Mouse (Mus musculus) lung, embryonic 15.5 days (tissue): ENCODE results near the gene Wfdc1. TPM values are rescaled to one million over a fixed set of nuclear protein-coding genes. Genes with fewer than 3 reads are reported as not detected.

Source experiments
- ATAC-seq: fragments of 200-750 bp; cut with Nextera tagmentation; 2 replicates; pipeline ENCODE4 v1.8.0; 2017; ENCODE audit warnings: moderate number of reproducible peaks, borderline replicate concordance; ENCODE audit not compliant: low FRiP score, low TSS enrichment; ENCODE audit errors: extremely low read depth
- H3K27ac ChIP-seq: fragments of 300-500 bp; sonication (generic); 2 replicates; pipeline ENCODE4 v1.5.1; 2015; ENCODE audit warnings: moderate library complexity, mild to moderate bottlenecking, inconsistent platforms
- H3K27me3 ChIP-seq: fragments of 300-500 bp; sonication (generic); 2 replicates; pipeline ENCODE4 v1.6.1; 2015; ENCODE audit warnings: inconsistent platforms
- H3K36me3 ChIP-seq: fragments of 300-500 bp; sonication (generic); 2 replicates; pipeline ENCODE4 v1.6.1; 2015; ENCODE audit warnings: inconsistent platforms
- H3K4me1 ChIP-seq: fragments of 300-500 bp; sonication (generic); 2 replicates; pipeline ENCODE4 v1.6.1; 2015; ENCODE audit warnings: inconsistent platforms
- H3K4me2 ChIP-seq: fragments of 300-500 bp; sonication (generic); 2 replicates; pipeline ENCODE4 v1.6.1; 2015; ENCODE audit warnings: inconsistent platforms, mild to moderate bottlenecking, moderate library complexity
- H3K4me3 ChIP-seq: fragments of 300-500 bp; sonication (generic); 2 replicates; pipeline ENCODE4 v1.5.1; 2015; ENCODE audit warnings: mild to moderate bottlenecking, inconsistent platforms
- H3K9ac ChIP-seq: fragments of 300-500 bp; sonication (generic); 2 replicates; pipeline ENCODE4 v1.6.1; 2015; ENCODE audit warnings: inconsistent platforms
- H3K9me3 ChIP-seq: fragments of 300-500 bp; sonication (generic); 2 replicates; pipeline ENCODE4 v1.6.1; 2016; ENCODE audit warnings: inconsistent platforms
- WGBS: fragments of 180-500 bp; shearing (Covaris S2); methylation state at CpG from one replicate; pipeline ENCODE4 v1.1.7; 2015; 5-methylcytosine and 5-hydroxymethylcytosine counted together
- polyA plus RNA-seq: library from polyadenylated mRNA; unstranded; fragments of >200 nt; fragmentation: Nextera tagmentation; extraction: Ambion mirVana; gene quantifications from 2 replicates; pipeline ENCODE4 v1.2.1, GENCODE M21; 2015

Gene Wfdc1
- polyA plus RNA-seq, 1 experiment from 2014 or later, result 6.3 TPM

DNA sequence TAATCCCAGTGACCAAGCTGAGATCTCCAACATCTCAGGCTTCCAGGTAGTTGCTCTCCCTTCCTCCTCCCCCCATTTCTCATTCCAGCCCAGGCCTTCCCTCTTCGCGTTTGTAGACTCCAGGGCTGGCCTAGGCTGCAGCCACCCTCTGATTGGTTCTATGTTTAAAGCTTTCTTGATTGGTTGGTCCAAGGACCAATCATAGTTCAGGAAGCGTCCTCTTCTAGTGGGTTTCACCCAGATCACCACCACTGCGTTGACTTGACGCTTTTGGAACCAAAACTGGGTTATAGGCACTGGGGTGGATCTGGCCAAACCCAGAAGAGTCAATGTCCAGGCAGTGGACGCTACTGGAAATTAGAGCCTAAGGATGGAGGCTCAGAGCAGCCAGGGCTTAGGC, 56.2 kb downstream of the Wfdc1 start:
- Histone ChIP-seq H3K9me3 (no peaks in the 10 kb centered on the region), H3K4me2 (no peak overlapping the region), H3K27ac (no peak overlapping the region), H3K4me1 (no peaks in the 10 kb centered on the region), H3K4me3 (no peak overlapping the region), H3K27me3 (no peaks in the 10 kb centered on the region), H3K9ac (no peak overlapping the region), H3K36me3 (no peaks in the 10 kb centered on the region)
- WGBS, result 58% methylated on average over 6 of the region's 6 CpGs
- no peak for ATAC-seq

- H3K4me3 ChIP-seq, result no peak overlapping the region
- no peak overlapping the region for H3K4me2 ChIP-seq
- H3K36me3 ChIP-seq, result no peaks in the 10 kb centered on the region
- H3K9ac ChIP-seq, result no peak overlapping the region
- 21% methylated on average over 4 of the region's 4 CpGs for WGBS
- no peaks in the 10 kb centered on the region for H3K9me3 ChIP-seq
- ATAC-seq, result no peak
- H3K27me3 ChIP-seq, result no peaks in the 10 kb centered on the region
- no peaks in the 10 kb centered on the region for H3K4me1 ChIP-seq
- H3K27ac ChIP-seq, result no peak overlapping the region
Measured at GRCm38 (mm10) chr8:119723676-119724075, 57.5 kb downstream of the Wfdc1 start.

DNA sequence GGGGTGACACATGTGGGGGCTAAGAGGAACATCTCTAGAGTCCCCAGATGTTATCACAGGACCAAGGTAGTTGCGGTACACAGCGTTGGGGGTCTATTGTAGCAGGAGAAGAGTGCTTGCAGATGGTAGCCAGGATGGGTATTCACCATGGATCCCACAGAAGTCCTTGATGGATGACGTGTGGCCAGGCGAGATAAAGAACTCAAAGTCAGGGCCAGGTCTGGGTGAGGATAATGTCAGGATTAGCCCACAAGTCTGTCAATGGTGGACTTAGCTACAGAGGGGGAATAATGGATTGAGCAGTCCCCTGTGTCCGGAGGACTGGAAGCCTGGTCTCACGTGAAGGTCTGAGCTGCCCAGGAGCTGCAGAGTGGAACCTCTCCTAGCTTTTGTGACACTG, 58.4 kb downstream of the Wfdc1 start:
- H3K27ac ChIP-seq, result no peak overlapping the region
- WGBS, result 65% methylated on average over 6 of the region's 6 CpGs
- H3K4me1 ChIP-seq, result no peaks in the 10 kb centered on the region
- H3K27me3 ChIP-seq, result no peaks in the 10 kb centered on the region
- no peaks in the 10 kb centered on the region for H3K9me3 ChIP-seq
- no peak overlapping the region for H3K4me3 ChIP-seq
- H3K36me3 ChIP-seq, result no peaks in the 10 kb centered on the region
- H3K9ac ChIP-seq, result no peak overlapping the region
- no peak for ATAC-seq
- H3K4me2 ChIP-seq, result no peak overlapping the region

- H3K27me3 ChIP-seq, result no peaks in the 10 kb centered on the region
- H3K9me3 ChIP-seq, result no peaks in the 10 kb centered on the region
- 77% methylated on average over 8 of the region's 8 CpGs for WGBS
- no peak overlapping the region for H3K4me3 ChIP-seq
- H3K36me3 ChIP-seq, result no peaks in the 10 kb centered on the region
- no peak overlapping the region for H3K27ac ChIP-seq
- no peak for ATAC-seq
- no peak overlapping the region for H3K9ac ChIP-seq
- peaks cover 4% of the 10 kb centered on the region; the same call in 1 of the 2 replicates for H3K4me1 ChIP-seq
- H3K4me2 ChIP-seq, result no peak overlapping the region
Measured at GRCm38 (mm10) chr8:119727093-119727492, 60.9 kb downstream of the Wfdc1 start.

- Histone ChIP-seq H3K4me3 (no peak overlapping the region), H3K9ac (no peak overlapping the region), H3K9me3 (no peaks in the 10 kb centered on the region), H3K4me1 (peaks cover 4% of the 10 kb centered on the region; the same call in 1 of the 2 replicates), H3K4me2 (no peak overlapping the region), H3K27ac (no peak overlapping the region), H3K27me3 (no peaks in the 10 kb centered on the region), H3K36me3 (no peaks in the 10 kb centered on the region)
- WGBS, result 79% methylated on average over 8 of the region's 8 CpGs
- no peak for ATAC-seq
Measured at GRCm38 (mm10) chr8:119728351-119728895, 62.3 kb downstream of the Wfdc1 start.

DNA sequence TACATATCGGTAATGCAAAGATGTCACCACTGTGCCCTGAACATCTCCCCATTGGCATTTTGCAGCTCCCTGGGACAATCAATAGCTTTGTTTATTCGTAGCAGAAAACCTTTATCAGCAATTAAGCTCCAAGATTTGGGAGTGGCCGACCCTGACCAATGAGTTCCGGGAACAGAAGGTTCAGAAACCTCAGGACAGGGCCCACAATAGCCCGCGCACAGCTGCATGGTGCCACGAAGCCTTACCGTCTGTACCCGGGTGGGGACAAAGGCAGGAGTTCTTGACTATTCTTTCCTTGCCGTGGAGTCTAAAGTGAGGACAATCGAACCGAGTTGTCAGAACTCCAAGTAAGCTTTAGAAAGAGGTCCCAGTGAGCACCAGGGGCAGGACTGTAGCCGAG, 65.9 kb downstream of the Wfdc1 start:
- WGBS, result 75% methylated on average over 13 of the region's 13 CpGs
- no peak for ATAC-seq
- Histone ChIP-seq H3K9ac (no peak overlapping the region), H3K27ac (no peak overlapping the region), H3K4me3 (no peak overlapping the region), H3K9me3 (no peaks in the 10 kb centered on the region), H3K4me2 (no peak overlapping the region), H3K36me3 (no peaks in the 10 kb centered on the region), H3K27me3 (no peaks in the 10 kb centered on the region), H3K4me1 (peaks cover 4% of the 10 kb centered on the region; the same call in 1 of the 2 replicates)

GRCm38 (mm10) chr8:119736348-119736917, 70.3 kb downstream of the Wfdc1 start:
- 79% methylated on average over 10 of the region's 10 CpGs for WGBS

DNA sequence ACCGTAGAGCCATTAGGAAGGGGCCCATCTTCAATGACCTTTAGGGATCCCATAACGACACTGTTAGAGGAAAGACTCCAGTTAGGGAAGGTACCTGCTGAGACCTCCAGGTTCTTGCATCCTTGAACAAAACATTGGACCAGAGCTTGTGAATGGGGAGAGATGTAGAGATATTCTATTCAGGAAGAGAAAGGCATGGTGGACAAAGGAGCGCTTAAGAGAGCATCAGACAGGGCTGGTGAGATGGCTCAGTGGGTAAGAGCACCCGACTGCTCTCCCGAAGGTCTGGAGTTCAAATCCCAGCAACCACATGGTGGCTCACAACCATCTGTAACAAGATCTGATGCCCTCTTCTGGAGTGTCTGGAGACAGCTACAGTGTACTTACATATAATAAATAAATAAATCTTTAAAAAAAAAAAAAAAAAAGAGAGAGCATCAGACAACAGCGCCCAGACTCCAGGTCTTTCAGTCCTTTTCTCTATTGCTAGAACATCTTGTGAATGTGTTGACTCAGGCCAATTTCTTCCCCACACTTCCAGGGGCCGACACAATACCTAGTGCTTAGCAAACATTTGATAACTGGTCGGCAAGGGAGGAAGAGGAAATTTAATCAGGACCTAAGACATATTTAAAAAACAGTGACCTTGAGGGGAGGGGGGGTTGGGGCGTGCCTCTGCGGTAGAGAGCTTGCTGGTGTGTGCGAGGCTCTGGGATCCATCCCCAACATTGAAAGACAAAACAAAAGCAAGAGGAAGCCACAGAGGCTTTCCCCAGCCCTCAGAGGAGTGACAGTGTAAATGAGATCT, 71.1 kb downstream of the Wfdc1 start:
- Histone ChIP-seq H3K9me3 (no peaks in the 10 kb centered on the region), H3K27me3 (no peaks in the 10 kb centered on the region), H3K36me3 (no peaks in the 10 kb centered on the region), H3K4me3 (no peak overlapping the region), H3K4me2 (no peak overlapping the region), H3K9ac (no peak overlapping the region), H3K27ac (no peak overlapping the region), H3K4me1 (peaks cover 22% of the 10 kb centered on the region)
- WGBS, result 52% methylated on average over 11 of the region's 11 CpGs
- ATAC-seq, result no peak

More at GRCm38 (mm10) chr8:119736348-119736917, 70.3 kb downstream of the Wfdc1 start:
- no peak overlapping the region for H3K4me3 ChIP-seq
- H3K9ac ChIP-seq, result no peak overlapping the region
- no peak overlapping the region for H3K4me2 ChIP-seq
- no peaks in the 10 kb centered on the region for H3K27me3 ChIP-seq
- ATAC-seq, result no peak
- H3K27ac ChIP-seq, result no peak overlapping the region
- H3K9me3 ChIP-seq, result no peaks in the 10 kb centered on the region
- no peaks in the 10 kb centered on the region for H3K36me3 ChIP-seq
- peaks cover 20% of the 10 kb centered on the region for H3K4me1 ChIP-seq

Other genes starting within 250 kb of the Wfdc1 start
- 1.0 and 1.7 TPM in 2 replicates for gene Osgin1, start 232.2 kb upstream of the Wfdc1 start, polyA plus RNA-seq
- 1.4 and 1.6 TPM in 2 replicates for gene Necab2, start 219.6 kb upstream of the Wfdc1 start, polyA plus RNA-seq
- gene Slc38a8, start 164.7 kb upstream of the Wfdc1 start, polyA plus RNA-seq, result not detected in 2 replicates
- gene Mbtps1, start 107.6 kb upstream of the Wfdc1 start, polyA plus RNA-seq, result 119 and 125 TPM in 2 replicates
- gene Hsdl1, start 91.2 kb upstream of the Wfdc1 start, polyA plus RNA-seq, result 26.3 and 31.6 TPM in 2 replicates
- 1.1 and 1.4 TPM in 2 replicates for gene Dnaaf1, start 91.1 kb upstream of the Wfdc1 start, polyA plus RNA-seq
- 10.0 and 10.6 TPM in 2 replicates for gene Taf1c, start 61.1 kb upstream of the Wfdc1 start, polyA plus RNA-seq
- 0.08 TPM in 1 of 2 replicates, not detected in the other for gene Adad2, start 53.6 kb upstream of the Wfdc1 start, polyA plus RNA-seq
- gene Kcng4, start 30.7 kb upstream of the Wfdc1 start, polyA plus RNA-seq, result 0.05 and 0.10 TPM in 2 replicates
- 3.2 and 3.5 TPM in 2 replicates for gene Atp2c2, start 33.6 kb downstream of the Wfdc1 start, polyA plus RNA-seq
- gene Tldc1, start 112.1 kb downstream of the Wfdc1 start, polyA plus RNA-seq, result 12.3 and 14.8 TPM in 2 replicates
- 65.8 and 68.1 TPM in 2 replicates for gene Cotl1, start 174.2 kb downstream of the Wfdc1 start, polyA plus RNA-seq
- 13.7 and 14.7 TPM in 2 replicates for gene Klhl36, start 195.9 kb downstream of the Wfdc1 start, polyA plus RNA-seq
- gene Usp10, start 244.0 kb downstream of the Wfdc1 start, polyA plus RNA-seq, result 132 and 135 TPM in 2 replicates
- 5.5 TPM in 1 of 2 replicates, not detected in the other for gene Gm20388, start 244.5 kb downstream of the Wfdc1 start, polyA plus RNA-seq